Mouse (Mus musculus): ENCODE measurements around the gene Suclg2. TPM values are rescaled to one million over a fixed set of nuclear protein-coding genes. Genes with fewer than 3 reads are reported as not detected.

The Suclg2 gene
- 125 and 134 TPM in 2 replicates for polyA plus RNA-seq (2012; ENCODE audit: insufficient read depth, insufficient read length, missing spikeins)

DNA sequence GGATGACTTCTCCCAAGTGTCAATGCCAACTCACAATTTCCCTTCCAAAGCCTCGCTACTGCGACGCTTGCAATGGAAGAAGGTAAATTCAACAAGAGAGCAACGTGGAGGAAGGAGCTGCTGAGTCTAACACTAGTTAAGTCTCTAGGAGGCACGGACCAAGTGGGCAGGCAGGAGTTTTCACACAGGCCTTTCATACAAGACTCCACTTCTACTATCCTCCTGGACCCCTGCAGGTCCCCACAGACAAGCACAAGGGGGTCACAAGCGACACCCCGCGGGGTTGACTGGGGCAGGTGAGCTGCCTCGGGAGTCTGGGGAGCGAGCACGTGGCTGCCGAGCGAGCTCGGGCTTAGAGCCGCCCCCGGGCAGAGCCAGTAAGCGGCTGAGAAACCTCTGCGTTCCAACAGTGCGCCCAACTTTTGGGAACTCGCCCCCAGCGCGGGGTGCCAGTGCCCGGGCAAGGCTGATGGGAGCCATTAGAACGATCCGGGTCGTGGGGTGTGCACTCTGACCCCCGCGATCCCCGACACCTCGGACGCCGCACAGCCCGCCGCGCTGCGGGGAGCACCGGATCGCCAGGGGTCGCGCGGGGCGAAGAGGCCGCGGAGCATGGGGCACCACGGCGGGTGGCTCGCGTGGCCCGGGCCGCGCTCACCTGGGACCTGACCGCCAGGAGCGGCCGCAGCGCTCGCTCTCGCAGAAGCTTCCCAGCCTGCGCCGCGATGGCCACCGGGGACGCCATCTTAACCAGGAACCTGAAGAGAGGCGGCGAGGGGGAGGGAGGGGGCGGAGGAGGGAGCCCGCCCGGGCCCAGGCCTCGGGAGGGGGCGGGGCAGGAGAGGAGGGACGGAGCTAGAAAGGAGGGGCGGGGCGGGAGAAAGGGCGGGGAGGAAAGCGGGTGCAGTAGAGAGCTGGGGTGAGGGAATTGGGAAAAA lies at the start of gene Suclg2:
TSS of gene Suclg2 (minus strand) at position 770 of the 938 bp plus-strand sequence.
- Histone ChIP-seq H3K27ac (replicated peaks; ENCODE audit: low read depth, low read length) (peak within 1 kb of the TSS; percentile 35; the same call in 1 of the 2 replicates), H3K4me1 (ENCODE audit: control insufficient read depth, insufficient read depth, insufficient read length, low read length) (peaks cover 6% of the 10 kb centered on the region; the same call in 1 of the 2 replicates), H3K4me3 (ENCODE audit: insufficient read depth, low read depth, low read length) (peak within 1 kb of the TSS; percentile 91)

DNA sequence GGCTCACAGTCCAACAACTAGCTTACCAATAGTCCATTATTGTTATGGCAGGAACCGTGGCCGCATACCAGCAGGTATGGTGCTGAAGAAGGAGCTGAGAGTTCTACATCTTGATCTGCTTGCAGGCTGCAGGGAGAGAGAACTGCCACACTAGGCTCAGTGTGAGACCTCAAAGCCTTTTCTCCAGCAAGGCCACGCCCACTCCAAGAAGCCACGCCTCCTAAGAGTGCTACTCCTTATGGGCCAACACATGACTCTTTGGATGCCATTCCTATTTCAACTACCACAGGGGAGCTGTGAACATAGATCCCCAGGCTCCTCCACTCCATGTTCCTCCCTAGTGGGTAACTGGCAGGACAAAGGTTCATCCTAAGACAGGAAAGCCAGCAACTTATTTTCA lies 48.0 kb upstream of the Suclg2 start:
- H3K4me3 ChIP-seq (ENCODE audit: insufficient read depth, low read depth, low read length): no peak overlapping the region
- H3K4me1 ChIP-seq (ENCODE audit: control insufficient read depth, insufficient read depth, insufficient read length, low read length): no peaks in the 10 kb centered on the region
- no peak overlapping the region for H3K27ac ChIP-seq (replicated peaks; ENCODE audit: low read depth, low read length)

DNA sequence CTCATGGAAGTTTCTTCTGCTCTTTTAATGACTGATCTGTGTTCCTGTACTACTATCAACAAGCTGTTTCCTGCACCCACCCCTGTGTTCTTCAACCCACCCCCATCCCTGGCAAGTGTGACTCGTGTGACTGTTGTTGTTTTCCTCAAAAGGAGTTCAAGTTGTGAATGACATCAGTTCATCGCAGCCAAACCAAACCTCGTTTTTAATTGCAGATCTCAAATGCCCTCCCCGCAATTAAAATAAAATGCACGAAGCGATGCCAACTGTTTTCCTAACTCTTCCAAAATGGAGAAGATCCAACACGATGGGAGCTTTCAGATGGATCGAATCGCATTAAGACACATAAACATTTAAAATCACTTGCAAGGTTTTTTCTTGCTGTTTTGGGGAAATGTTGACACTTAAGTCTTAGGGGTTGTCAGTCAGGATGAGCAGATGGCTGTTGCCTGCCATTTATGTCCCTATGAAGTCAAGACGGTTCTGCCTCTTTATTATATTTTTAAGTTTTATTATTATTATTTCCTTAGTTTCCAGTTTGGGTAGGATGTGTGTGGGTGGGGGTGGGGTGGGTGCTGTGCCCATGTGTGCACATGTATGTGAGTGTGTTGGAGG lies 41.1 kb upstream of the Suclg2 start:
- H3K27ac ChIP-seq (replicated peaks; ENCODE audit: low read depth, low read length): no peak overlapping the region
- H3K4me1 ChIP-seq (ENCODE audit: control insufficient read depth, insufficient read depth, insufficient read length, low read length): no peaks in the 10 kb centered on the region
- no peak overlapping the region for H3K4me3 ChIP-seq (ENCODE audit: insufficient read depth, low read depth, low read length)

DNA sequence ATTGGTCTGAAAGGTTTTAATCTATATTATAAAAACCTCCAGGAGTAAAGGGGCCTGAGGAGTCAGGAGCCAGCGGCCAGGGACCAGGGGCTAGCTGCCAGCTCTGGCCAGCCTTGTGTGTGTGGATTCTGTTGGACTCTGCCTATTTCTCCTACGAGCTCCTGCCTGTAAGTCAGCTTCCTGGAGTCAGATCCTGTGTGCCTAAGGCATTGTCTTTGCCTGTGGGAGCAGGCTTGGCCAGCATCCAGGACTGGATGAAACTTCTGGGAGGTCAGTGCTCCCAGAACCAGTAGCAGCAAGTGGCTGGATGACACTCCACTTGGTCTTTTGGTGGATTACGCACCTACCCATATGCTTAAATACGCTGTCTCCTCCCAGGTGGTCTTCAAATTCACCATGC lies 23.8 kb upstream of the Suclg2 start:
- no peak overlapping the region for H3K27ac ChIP-seq (replicated peaks; ENCODE audit: low read depth, low read length)
- H3K4me3 ChIP-seq (ENCODE audit: insufficient read depth, low read depth, low read length): no peak overlapping the region
- H3K4me1 ChIP-seq (ENCODE audit: control insufficient read depth, insufficient read depth, insufficient read length, low read length): no peaks in the 10 kb centered on the region

DNA sequence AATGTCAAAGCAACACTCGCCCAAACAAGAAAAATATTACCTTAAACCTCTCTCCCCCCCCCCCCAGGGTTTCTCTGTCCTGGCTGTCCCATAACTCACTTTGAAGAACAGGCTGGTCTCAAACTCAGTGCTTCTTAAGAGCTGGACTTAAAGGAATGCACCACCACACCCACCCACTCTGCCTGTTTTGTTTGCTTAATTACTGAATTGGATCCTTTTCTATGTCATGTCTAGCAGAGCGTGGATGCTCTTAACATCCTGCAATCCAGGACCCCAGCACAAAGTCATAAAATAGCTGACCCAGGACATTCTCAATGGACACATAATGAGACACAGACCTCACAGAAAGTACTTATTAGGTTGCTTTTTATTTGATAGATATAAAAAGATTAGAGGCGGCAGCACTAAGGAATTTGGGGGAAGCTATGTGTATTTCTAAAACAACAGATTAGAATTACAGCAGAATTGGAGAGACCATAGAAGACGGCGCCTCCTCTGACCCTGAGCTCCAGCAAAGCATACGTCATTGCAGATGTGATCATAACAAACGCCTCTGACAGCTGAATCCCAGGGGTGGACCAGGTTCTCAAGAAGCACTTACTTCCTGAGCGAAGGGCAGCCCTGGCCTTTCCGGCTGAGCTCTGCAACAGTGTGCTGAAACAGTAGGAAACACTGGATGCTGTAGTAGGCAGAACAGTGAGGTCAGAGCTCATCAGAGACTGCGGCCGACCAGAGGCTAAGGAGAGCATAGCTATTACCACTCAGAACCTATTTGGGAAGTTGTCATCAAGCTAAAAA lies 13.2 kb upstream of the Suclg2 start:
- Histone ChIP-seq H3K4me1 (ENCODE audit: control insufficient read depth, insufficient read depth, insufficient read length, low read length) (no peaks in the 10 kb centered on the region), H3K4me3 (ENCODE audit: insufficient read depth, low read depth, low read length) (no peak overlapping the region), H3K27ac (replicated peaks; ENCODE audit: low read depth, low read length) (no peak overlapping the region)

DNA sequence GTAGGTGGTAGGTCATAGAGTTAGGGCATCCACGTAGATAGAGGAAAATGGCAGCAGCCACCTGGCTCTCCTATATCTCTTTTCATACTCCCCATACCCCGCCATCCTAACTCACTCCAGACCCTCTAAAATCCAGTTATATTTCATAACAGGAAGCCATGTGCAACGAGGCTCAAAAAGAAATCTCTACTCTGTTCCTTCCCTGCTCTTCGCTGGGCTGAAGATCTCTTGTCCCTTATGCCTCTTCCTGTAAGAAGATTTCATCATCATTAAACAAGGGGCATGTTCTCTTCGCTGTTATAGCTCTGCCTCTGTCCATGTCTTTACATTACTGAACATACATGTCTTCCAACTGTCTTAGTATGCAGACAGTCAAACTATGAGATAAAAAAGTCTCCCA lies 10.8 kb upstream of the Suclg2 start:
- H3K4me1 ChIP-seq (ENCODE audit: control insufficient read depth, insufficient read depth, insufficient read length, low read length): no peaks in the 10 kb centered on the region
- no peak overlapping the region for H3K4me3 ChIP-seq (ENCODE audit: insufficient read depth, low read depth, low read length)
- no peak overlapping the region for H3K27ac ChIP-seq (replicated peaks; ENCODE audit: low read depth, low read length)

DNA sequence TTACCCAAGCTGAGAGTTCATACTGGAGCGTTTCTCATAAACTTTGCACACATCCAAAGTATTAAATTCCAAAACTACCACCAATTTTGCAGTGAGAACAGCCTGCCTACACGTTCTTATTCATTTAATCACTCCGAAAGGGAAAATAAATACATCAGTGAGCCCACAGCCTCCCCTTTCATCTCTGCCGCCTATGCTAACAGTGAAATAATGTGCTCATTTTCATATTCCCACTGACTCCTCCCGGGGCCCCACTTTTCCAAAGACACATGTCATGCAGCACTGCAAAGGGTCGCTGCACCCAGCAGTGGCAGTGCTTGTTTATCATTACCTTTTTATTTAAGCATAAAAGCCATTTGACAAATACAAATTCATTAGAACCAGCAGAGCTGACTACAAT lies 6.7 kb upstream of the Suclg2 start:
- Histone ChIP-seq H3K27ac (replicated peaks; ENCODE audit: low read depth, low read length) (no peak overlapping the region), H3K4me1 (ENCODE audit: control insufficient read depth, insufficient read depth, insufficient read length, low read length) (no peaks in the 10 kb centered on the region), H3K4me3 (ENCODE audit: insufficient read depth, low read depth, low read length) (no peak overlapping the region)

DNA sequence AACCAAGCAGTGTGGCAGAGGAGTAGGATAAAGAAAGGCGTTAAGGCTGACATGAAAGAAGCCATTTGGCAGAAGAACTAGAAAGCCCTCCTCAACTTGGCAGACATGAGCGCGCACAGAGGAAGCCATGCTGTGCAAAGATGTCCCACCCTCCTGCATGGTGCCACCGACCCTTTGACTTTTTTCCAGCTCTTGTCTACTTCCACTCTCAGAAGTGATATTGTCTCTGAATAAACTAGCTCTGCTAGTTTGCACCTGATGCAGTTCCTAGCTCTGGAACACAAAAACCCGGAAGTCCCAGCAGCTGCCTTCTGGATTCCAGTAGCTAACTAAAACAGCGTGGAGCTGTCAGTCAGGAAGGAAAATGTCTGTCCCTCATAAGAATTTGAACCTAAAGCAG lies 4.8 kb upstream of the Suclg2 start:
- H3K4me3 ChIP-seq (ENCODE audit: insufficient read depth, low read depth, low read length): no peak overlapping the region
- H3K4me1 ChIP-seq (ENCODE audit: control insufficient read depth, insufficient read depth, insufficient read length, low read length): peaks cover 2% of the 10 kb centered on the region; the same call in 1 of the 2 replicates
- H3K27ac ChIP-seq (replicated peaks; ENCODE audit: low read depth, low read length): no peak overlapping the region

DNA sequence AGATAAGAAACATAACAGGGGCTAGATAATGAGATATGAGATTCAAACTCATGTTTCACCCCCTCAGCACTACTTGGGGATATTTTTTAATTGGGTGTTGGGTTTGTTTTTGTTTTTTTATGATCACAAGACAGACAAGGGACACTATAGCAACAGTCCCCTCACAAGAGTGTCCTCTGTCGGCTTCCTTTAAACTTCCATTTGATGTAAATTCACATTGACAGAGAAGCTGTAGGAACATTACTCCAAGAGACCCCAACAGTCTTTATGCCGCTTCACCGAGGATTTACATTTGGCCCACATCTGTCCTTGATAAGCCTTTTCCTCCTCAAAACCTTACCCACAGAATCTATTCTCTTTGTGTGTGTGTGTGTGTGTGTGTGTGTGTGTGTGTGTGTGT lies 1.2 kb upstream of the Suclg2 start:
- Histone ChIP-seq H3K4me3 (ENCODE audit: insufficient read depth, low read depth, low read length) (no peak overlapping the region), H3K27ac (replicated peaks; ENCODE audit: low read depth, low read length) (no peak overlapping the region), H3K4me1 (ENCODE audit: control insufficient read depth, insufficient read depth, insufficient read length, low read length) (peaks cover 4% of the 10 kb centered on the region; the same call in 1 of the 2 replicates)

DNA sequence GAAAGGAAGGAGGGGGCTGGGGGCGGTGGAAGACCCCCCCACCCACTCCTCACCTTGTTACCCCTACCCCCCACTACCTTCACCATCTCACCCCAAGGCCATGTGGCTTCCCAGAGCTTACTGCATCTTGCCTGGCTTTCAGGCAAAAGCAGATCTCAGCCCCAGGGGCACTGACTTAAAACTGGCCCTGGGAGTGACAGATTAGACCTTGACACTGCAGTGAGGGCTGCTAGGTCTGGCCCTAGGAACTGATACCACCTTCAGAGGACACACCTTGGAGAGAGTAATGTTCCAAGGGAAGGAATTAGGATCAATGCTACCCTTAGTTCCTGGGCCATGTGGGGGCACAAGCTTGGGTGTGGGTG lies 351 bp upstream of the Suclg2 start:
- Histone ChIP-seq H3K4me3 (ENCODE audit: insufficient read depth, low read depth, low read length) (peak overlapping the region; percentile 2; the same call in 1 of the 2 replicates), H3K4me1 (ENCODE audit: control insufficient read depth, insufficient read depth, insufficient read length, low read length) (peaks cover 4% of the 10 kb centered on the region; the same call in 1 of the 2 replicates), H3K27ac (replicated peaks; ENCODE audit: low read depth, low read length) (no peak overlapping the region)

DNA sequence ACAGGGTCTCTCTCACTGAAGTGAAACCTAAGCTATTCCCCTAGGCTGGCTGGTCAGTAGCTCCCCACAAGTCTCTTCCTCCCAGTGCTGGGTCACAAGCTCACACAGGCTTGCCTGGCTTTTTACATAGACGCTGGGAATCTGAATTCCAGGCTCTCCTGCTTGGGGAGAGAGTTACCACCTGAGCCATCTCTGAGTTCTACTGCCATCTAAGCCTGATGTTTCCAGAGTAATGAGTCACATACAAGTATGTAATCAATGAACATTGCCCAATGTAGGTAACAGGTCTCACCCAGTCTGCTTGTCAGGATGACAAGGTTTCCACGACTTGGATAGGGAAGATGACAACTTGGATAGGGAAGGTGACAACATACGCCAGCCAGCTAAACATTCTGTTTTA lies 1.5 kb downstream of the Suclg2 start:
- peaks cover 10% of the 10 kb centered on the region; the same call in 1 of the 2 replicates for H3K4me1 ChIP-seq (ENCODE audit: control insufficient read depth, insufficient read depth, insufficient read length, low read length)
- H3K27ac ChIP-seq (replicated peaks; ENCODE audit: low read depth, low read length): no peak overlapping the region; the same call in 1 of the 2 replicates
- no peak overlapping the region for H3K4me3 ChIP-seq (ENCODE audit: insufficient read depth, low read depth, low read length)

DNA sequence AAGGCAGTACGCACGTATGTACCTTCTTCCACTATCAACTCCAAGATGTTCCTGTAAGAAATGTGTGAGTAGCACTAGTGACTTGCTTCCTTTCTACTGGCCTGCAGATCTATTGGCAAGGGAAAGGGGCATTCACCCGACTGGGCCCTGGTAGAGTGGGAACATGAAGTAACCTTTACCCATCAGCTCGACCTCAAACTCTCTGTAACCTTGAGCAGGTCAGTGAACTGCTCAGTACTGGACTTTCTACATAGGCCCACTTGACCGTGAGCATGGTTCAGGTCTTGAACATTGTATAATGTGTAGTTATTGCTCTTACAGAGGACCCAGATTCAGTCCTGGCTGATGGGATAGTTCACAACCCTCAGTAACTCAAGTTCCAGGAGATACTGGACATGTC lies 2.1 kb downstream of the Suclg2 start:
- Histone ChIP-seq H3K4me1 (ENCODE audit: control insufficient read depth, insufficient read depth, insufficient read length, low read length) (peaks cover 10% of the 10 kb centered on the region; the same call in 1 of the 2 replicates), H3K4me3 (ENCODE audit: insufficient read depth, low read depth, low read length) (no peak overlapping the region), H3K27ac (replicated peaks; ENCODE audit: low read depth, low read length) (no peak overlapping the region)

DNA sequence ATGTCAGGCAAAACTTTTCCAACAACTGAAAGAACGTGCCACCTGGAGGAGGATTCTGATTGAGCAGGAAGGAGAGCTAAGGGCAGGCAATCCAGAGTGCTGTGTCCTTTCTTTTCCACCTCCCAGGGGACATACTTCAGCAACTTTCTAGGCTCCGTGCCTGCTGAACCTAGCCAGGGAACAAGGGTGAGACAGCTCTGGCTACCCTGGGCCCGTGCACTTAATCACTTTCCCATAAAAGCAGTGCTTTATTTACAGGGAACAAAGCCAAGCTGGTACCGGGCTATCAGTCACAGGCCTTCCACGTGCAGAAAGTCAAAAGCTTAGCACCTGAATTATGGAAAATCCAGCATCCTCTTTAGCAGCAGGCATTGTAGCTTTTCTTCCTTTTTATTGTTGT lies 5.4 kb downstream of the Suclg2 start:
- Histone ChIP-seq H3K27ac (replicated peaks; ENCODE audit: low read depth, low read length) (no peak overlapping the region), H3K4me1 (ENCODE audit: control insufficient read depth, insufficient read depth, insufficient read length, low read length) (peaks cover 12% of the 10 kb centered on the region; the same call in 1 of the 2 replicates), H3K4me3 (ENCODE audit: insufficient read depth, low read depth, low read length) (no peak overlapping the region)

DNA sequence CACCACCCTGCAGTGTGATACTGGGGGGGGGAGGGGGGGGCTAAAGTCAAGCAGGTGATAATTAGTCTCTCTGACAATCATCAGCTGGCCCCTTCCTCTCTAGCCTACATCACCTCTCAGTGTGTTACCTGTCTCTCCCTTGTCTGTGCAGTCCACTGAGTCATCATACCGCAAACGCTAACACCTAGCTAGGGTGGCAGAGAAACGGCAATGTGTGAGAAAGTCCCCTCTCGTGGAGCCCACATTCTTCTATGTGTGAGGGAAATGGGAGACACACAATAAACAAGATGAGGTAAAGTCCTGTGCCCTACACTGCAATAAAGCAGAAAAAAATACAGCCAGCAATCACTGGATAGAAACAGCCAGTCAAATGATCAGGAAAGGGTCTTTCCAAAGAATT lies 6.5 kb downstream of the Suclg2 start:
- no peak overlapping the region for H3K4me3 ChIP-seq (ENCODE audit: insufficient read depth, low read depth, low read length)
- peaks cover 12% of the 10 kb centered on the region; the same call in 1 of the 2 replicates for H3K4me1 ChIP-seq (ENCODE audit: control insufficient read depth, insufficient read depth, insufficient read length, low read length)
- no peak overlapping the region for H3K27ac ChIP-seq (replicated peaks; ENCODE audit: low read depth, low read length)

DNA sequence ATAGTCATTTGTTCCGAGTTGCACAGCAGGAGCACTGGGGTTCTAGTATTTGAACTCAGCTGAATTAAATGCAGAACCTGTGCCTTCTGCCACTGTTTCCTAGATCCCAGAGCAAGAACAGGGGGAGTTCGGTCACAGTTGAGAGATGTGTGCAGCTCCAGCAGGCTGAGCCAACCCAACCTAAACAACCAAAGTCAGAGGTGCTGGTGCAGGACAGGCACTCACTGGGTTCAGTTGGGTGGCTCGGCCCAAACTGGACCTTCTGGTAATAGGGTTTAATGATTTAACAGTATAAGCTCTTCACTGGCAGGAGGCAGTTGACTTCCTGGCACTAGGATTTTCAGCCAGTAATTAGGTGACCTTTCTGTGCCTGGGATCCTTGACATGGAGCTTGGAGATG lies 6.9 kb downstream of the Suclg2 start:
- Histone ChIP-seq H3K4me3 (ENCODE audit: insufficient read depth, low read depth, low read length) (no peak overlapping the region), H3K27ac (replicated peaks; ENCODE audit: low read depth, low read length) (no peak overlapping the region), H3K4me1 (ENCODE audit: control insufficient read depth, insufficient read depth, insufficient read length, low read length) (peaks cover 10% of the 10 kb centered on the region; the same call in 1 of the 2 replicates)

Measured in brown adipose tissue, adult 24 weeks (tissue).